Mouse (Mus musculus): Measurements from ENCODE around the gene Hpn.

Gene Hpn

GRCm38 (mm10) chr7:31052636-31053434 is 62.3 kb downstream of the Hpn start:
- DNase-seq: peak; percentile 91

DNA sequence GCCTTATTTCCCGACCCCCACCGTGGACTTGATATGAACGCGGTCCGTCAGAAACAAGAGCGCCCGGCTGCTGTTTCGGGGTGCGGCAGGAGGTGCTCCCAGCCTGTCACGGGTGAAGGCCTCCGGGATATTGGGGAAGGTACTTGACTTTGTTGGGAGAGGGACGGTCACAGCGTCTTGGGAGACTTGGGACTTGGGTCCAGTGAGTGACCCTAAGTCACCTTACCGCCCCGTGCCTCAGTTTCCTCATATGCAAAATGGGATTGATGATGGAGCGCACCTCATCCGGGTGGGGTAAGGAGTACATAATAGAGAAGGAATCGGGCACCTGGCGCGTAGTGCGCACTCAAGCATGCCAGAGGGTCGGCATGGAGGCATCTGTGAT is 62.8 kb downstream of the Hpn start:
- DNase-seq: peak in 1 of 2 experiments; percentile 33

DNA sequence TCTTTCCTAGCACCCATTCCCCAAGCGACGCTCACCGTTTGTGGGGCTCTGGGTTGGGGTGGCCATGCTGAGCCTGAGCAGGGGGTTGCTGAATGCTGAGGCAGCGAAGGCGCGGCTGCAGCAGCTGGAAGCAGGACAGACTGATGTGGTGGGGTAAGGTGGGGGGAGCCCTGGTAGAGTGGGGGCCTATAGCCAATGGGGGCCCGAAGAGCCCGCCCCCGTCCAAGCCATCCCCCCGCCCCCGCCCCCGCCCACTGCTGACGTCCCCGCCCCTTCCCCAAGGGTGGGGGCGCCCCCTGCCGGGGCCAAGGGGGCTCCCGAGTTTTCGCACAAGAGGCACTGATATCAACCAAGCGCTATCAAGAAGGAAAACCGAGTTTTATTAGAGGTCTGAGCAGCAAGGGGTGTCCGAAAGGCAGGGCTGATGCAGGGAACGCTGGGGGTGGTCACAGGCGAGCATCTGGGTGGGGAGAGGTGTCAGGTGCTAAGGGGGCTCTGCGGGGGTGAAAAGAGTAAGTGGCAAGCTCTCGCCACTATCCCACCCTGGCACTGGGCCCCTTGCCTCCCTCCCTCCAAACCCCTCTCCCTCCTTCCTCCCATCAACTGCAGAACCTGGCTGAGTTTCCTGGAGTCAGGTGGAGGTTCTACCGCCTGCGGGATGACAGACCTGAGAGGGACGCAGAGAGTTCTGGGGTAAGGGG is 63.6 kb downstream of the Hpn start, which contains the start of gene Fxyd7:
Fxyd7 (minus strand) TSS at position 147 of the 701 bp plus-strand sequence.
- DNase-seq: peak; percentile 76 to 78

DNA sequence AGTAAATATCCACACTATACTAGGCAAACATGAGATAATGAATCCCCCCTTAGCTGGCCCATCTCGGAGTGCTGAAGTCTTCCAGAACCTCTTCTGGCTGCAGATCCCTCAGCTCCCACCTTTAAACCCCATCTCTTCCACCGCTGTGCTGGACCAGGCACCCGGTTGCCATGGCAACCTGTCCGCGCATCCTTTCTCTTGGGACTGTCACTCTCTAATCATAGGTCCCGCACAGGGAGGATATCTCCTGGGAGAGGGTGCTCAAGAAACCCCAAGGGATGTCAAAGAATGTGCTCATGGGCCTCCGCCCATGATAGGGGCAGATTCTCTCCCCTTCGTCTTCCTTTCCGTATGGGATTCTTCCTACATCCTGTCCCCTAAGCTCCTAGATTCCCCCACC is 64.2 kb downstream of the Hpn start:
- peak; percentile 69 to 74 for DNase-seq

DNA sequence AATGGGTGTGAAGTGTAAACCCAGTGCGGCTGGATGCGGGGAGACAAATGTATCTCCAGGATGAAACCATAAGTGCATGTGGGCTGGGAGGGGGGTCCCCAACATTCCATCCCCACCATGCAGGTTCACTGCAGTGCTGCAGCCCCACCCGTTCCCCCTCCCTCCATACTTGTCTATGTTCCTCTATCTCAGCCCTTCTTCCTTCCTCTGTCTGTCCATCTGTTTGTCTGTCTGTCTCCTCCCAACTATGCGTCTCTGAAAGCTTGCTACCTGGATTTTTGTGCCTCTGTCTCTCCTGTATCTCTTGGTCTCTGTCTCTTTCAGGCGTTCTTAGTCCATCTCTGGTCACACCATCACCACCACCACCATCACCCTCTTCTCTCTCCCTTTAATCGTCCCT is 64.6 kb downstream of the Hpn start:
- DNase-seq: peak; percentile 38 to 55

- DNase-seq: peak; percentile 79 to 85
Measured at GRCm38 (mm10) chr7:31049846-31050281, 65.2 kb downstream of the Hpn start.

GRCm38 (mm10) chr7:31049135-31049845 is 65.8 kb downstream of the Hpn start:
- peak; percentile 90 to 91 for DNase-seq
